Mouse (Mus musculus) kidney, embryonic 15.5 days (tissue): ENCODE data around the gene Vac14. TPM values are rescaled to one million over a fixed set of nuclear protein-coding genes. Genes with fewer than 3 reads are reported as not detected.

Experiments
- ATAC-seq: fragments of 200-750 bp; cut with Nextera tagmentation; replicated peaks from 2 replicates; pipeline ENCODE4 v1.8.0; 2017; ENCODE audit warnings: moderate TSS enrichment; ENCODE audit not compliant: low FRiP score
- H3K27ac ChIP-seq: fragments of 300-500 bp; sonication (generic); 2 replicates; pipeline ENCODE4 v1.5.1; 2015; ENCODE audit warnings: mild to moderate bottlenecking, inconsistent platforms
- H3K27me3 ChIP-seq: fragments of 300-500 bp; sonication (generic); 2 replicates; pipeline ENCODE4 v1.6.1; 2015; ENCODE audit warnings: inconsistent platforms
- H3K36me3 ChIP-seq: fragments of 300-500 bp; sonication (generic); 2 replicates; pipeline ENCODE4 v1.6.1; 2015; ENCODE audit warnings: inconsistent platforms
- H3K4me1 ChIP-seq: fragments of 300-500 bp; sonication (generic); 2 replicates; pipeline ENCODE4 v1.6.1; 2015; ENCODE audit warnings: inconsistent platforms
- H3K4me2 ChIP-seq: fragments of 300-500 bp; sonication (generic); 2 replicates; pipeline ENCODE4 v1.6.1; 2015; ENCODE audit warnings: moderate library complexity, mild to moderate bottlenecking, inconsistent platforms
- H3K4me3 ChIP-seq: fragments of 300-500 bp; sonication (generic); replicated peaks from 2 replicates; pipeline ENCODE4 v1.5.1; 2015; ENCODE audit warnings: mild to moderate bottlenecking, inconsistent platforms
- H3K9ac ChIP-seq: fragments of 300-500 bp; sonication (generic); 2 replicates; pipeline ENCODE4 v1.6.1; 2015; ENCODE audit warnings: mild to moderate bottlenecking, inconsistent platforms
- H3K9me3 ChIP-seq: fragments of 300-500 bp; sonication (generic); replicated peaks from 2 replicates; pipeline ENCODE4 v1.6.1; 2016; ENCODE audit warnings: inconsistent platforms
- WGBS: fragments of 180-500 bp; shearing (Covaris S2); methylation state at CpG from one replicate; pipeline ENCODE4 v1.1.7; 2015; ENCODE audit warnings: mixed read lengths; 5-methylcytosine and 5-hydroxymethylcytosine counted together
- polyA plus RNA-seq: library from polyadenylated mRNA; unstranded; fragments of >200 nt; fragmentation: Nextera tagmentation; extraction: Ambion mirVana; gene quantifications from 2 replicates; pipeline ENCODE4 v1.2.1, GENCODE M21; 2015

Gene Vac14
- polyA plus RNA-seq, 1 experiment from 2014 or later = 23.3 TPM

- Histone ChIP-seq H3K4me1 (peaks cover 23% of the 10 kb centered on the region), H3K4me3 (no peak overlapping the region), H3K27ac (no peak overlapping the region), H3K9ac (no peak overlapping the region), H3K27me3 (no peaks in the 10 kb centered on the region), H3K4me2 (no peak overlapping the region), H3K36me3 (no peaks in the 10 kb centered on the region), H3K9me3 (no peaks in the 10 kb centered on the region)
- no peak for ATAC-seq
- WGBS = 55% methylated on average over 6 of the region's 6 CpGs
Measured at GRCm38 (mm10) chr8:110761988-110762387, 143.6 kb downstream of the Vac14 start.

GRCm38 (mm10) chr8:110764671-110765070, 146.3 kb downstream of the Vac14 start:
- H3K4me1 ChIP-seq = peaks cover 23% of the 10 kb centered on the region
- H3K4me3 ChIP-seq = no peak overlapping the region
- no peak overlapping the region for H3K9ac ChIP-seq
- no peak overlapping the region for H3K4me2 ChIP-seq
- H3K36me3 ChIP-seq = no peaks in the 10 kb centered on the region
- H3K27ac ChIP-seq = no peak overlapping the region
- no peaks in the 10 kb centered on the region for H3K27me3 ChIP-seq
- no peak for ATAC-seq
- H3K9me3 ChIP-seq = no peaks in the 10 kb centered on the region
- 83% methylated on average over 3 of the region's 3 CpGs for WGBS

- Histone ChIP-seq H3K36me3 (no peaks in the 10 kb centered on the region), H3K4me1 (peaks cover 4% of the 10 kb centered on the region; the same call in 1 of the 2 replicates), H3K4me3 (no peak overlapping the region), H3K27me3 (no peaks in the 10 kb centered on the region), H3K27ac (no peak overlapping the region), H3K4me2 (no peak overlapping the region), H3K9me3 (no peaks in the 10 kb centered on the region), H3K9ac (no peak overlapping the region)
- ATAC-seq = no peak
- 87% methylated on average over 6 of the region's 6 CpGs for WGBS
Measured at GRCm38 (mm10) chr8:110767261-110767660, 148.9 kb downstream of the Vac14 start.

Other genes starting within 250 kb of the Vac14 start
- gene Mtss1l, start 102.9 kb downstream of the Vac14 start, polyA plus RNA-seq = 8.3 and 8.4 TPM in 2 replicates
- gene Il34, start 187.3 kb downstream of the Vac14 start, polyA plus RNA-seq = 1.8 and 2.0 TPM in 2 replicates
- gene Cog4, start 228.0 kb downstream of the Vac14 start, polyA plus RNA-seq = 77.1 and 77.3 TPM in 2 replicates
- 161 and 167 TPM in 2 replicates for gene Sf3b3, start 228.2 kb downstream of the Vac14 start, polyA plus RNA-seq